Mouse (Mus musculus) kidney, adult 2 months (tissue): ENCODE measurements around the gene Sub1. TPM values are rescaled to one million over a fixed set of nuclear protein-coding genes. Genes with fewer than 3 reads are reported as not detected.

Experiments used
- DNase-seq: peaks from one replicate; pipeline ENCODE4 v3.0.0; 2021
- H3K27ac ChIP-seq: fragments of 200-500 bp; 2 replicates; pipeline ENCODE4 v1.5.1; 2012; ENCODE audit warnings: low read depth, low read length, control low read depth, inconsistent platforms; ENCODE audit not compliant: insufficient read depth
- H3K27me3 ChIP-seq: fragments of 200-500 bp; replicated peaks from 2 replicates; pipeline ENCODE4 v1.6.1; 2012; ENCODE audit warnings: mild to moderate bottlenecking, moderate library complexity, low read length, inconsistent platforms; ENCODE audit not compliant: control insufficient read depth, insufficient read depth
- H3K36me3 ChIP-seq: fragments of 200-500 bp; 2 replicates; pipeline ENCODE4 v1.6.1; 2012; ENCODE audit warnings: mild to moderate bottlenecking, moderate library complexity, low read length, inconsistent platforms; ENCODE audit not compliant: control insufficient read depth, insufficient read depth
- H3K4me1 ChIP-seq: fragments of 200-500 bp; 2 replicates; pipeline ENCODE4 v1.6.1; 2011; ENCODE audit warnings: low read length; ENCODE audit not compliant: control insufficient read depth, insufficient read depth
- H3K4me3 ChIP-seq: fragments of 200-500 bp; 2 replicates; pipeline ENCODE4 v1.5.1; 2011; ENCODE audit warnings: mild to moderate bottlenecking, low read depth, low read length, control low read depth; ENCODE audit not compliant: insufficient read depth
- CTCF ChIP-seq: fragments of 200-500 bp; conservative IDR thresholded peaks from 2 replicates; pipeline ENCODE4 v1.5.1; 2011; ENCODE audit warnings: low read depth, mild to moderate bottlenecking, control low read depth, low read length, moderate library complexity, mixed read lengths; ENCODE audit not compliant: insufficient read depth, insufficient read length
- POLR2A ChIP-seq: fragments of 200-500 bp; IDR thresholded peaks from one replicate; pipeline ENCODE4 v1.6.1; 2011; ENCODE audit warnings: low read depth, low read length, control low read depth
- WGBS: fragments of 180-500 bp; shearing (Covaris S2); methylation state at CpG from one replicate; pipeline ENCODE4 v1.1.7; 2018; 5-methylcytosine and 5-hydroxymethylcytosine counted together
- polyA plus RNA-seq: library from polyadenylated mRNA; depleted of rRNA; stranded (reverse); fragments of >200 nt; gene quantifications from 2 replicates; pipeline ENCODE4 v1.2.3, GENCODE M21; 2012

The Sub1 gene
- polyA plus RNA-seq, 1 experiment, result 10.5 TPM

GRCm38 (mm10) chr15:12034317-12034716, 37.5 kb upstream of the Sub1 start:
- DNase-seq, result no peak
- no peaks in the 10 kb centered on the region for H3K36me3 ChIP-seq
- H3K4me1 ChIP-seq, result no peaks in the 10 kb centered on the region
- no peaks in the 10 kb centered on the region for H3K27me3 ChIP-seq
- no peak overlapping the region for H3K4me3 ChIP-seq
- TF ChIP-seq CTCF (no peak), POLR2A (no peak)
- WGBS, result 94% methylated on average over 4 of the region's 4 CpGs
- H3K27ac ChIP-seq, result no peak overlapping the region

GRCm38 (mm10) chr15:12033155-12033554, 36.4 kb upstream of the Sub1 start:
- no peak overlapping the region for H3K4me3 ChIP-seq
- TF ChIP-seq POLR2A, result no peak
- TF ChIP-seq CTCF, result no peak

DNA sequence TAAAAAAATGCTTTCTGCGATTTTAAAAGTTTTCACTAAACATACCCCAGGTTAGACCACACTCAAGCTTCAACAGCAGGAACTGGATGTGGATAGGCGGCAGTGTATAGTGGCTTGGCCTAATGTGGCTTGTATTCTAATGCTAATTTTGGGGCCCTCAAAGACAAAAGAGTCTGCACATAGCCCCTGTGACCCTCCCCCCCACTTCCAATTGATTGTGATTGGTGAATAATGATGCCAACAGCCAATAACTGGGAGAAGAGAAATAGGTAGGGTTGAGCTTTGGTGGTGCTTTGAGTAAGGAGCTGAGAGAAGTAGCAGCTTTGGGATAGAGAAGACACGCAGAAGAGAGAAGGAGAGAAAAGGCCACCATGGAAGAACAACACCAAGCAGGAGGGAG, 35.7 kb upstream of the Sub1 start:
- no peak overlapping the region for H3K27ac ChIP-seq
- WGBS, result 95% methylated on average over 3 of the region's 3 CpGs
- H3K36me3 ChIP-seq, result no peaks in the 10 kb centered on the region
- no peak overlapping the region for H3K4me3 ChIP-seq
- no peaks in the 10 kb centered on the region for H3K27me3 ChIP-seq
- TF ChIP-seq POLR2A (no peak), CTCF (no peak)
- DNase-seq, result no peak
- H3K4me1 ChIP-seq, result no peaks in the 10 kb centered on the region

More at GRCm38 (mm10) chr15:12033155-12033554, 36.4 kb upstream of the Sub1 start:
- Histone ChIP-seq H3K27me3 (no peaks in the 10 kb centered on the region), H3K36me3 (no peaks in the 10 kb centered on the region), H3K4me1 (no peaks in the 10 kb centered on the region), H3K27ac (no peak overlapping the region)
- DNase-seq, result no peak

- H3K27me3 ChIP-seq, result no peaks in the 10 kb centered on the region
- no peaks in the 10 kb centered on the region for H3K36me3 ChIP-seq
- no peak for DNase-seq
- no peak overlapping the region for H3K27ac ChIP-seq
- no peaks in the 10 kb centered on the region for H3K4me1 ChIP-seq
- 87% methylated on average over 8 of the region's 8 CpGs for WGBS
- TF ChIP-seq POLR2A (no peak), CTCF (no peak)
- no peak overlapping the region for H3K4me3 ChIP-seq
Measured at GRCm38 (mm10) chr15:12031861-12032260, 35.1 kb upstream of the Sub1 start.

DNA sequence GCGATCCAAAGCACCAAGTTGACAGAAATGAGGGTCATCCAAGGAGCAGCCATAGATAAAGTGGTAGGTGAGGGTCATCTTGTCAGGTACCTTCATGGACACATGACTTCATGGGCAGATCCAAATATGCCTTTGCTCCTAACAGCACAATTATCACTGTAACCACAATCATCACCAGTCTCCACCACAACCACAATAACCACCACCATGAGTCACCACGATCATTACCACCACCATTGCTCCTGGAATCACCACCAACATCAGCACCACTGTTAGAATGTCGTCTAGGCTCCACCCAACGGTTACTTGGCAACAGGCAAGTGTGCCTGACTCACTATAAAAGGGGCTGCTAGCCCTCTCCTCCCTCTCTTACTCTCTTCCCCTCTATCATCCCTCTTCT, 33.4 kb upstream of the Sub1 start:
- Histone ChIP-seq H3K27me3 (no peaks in the 10 kb centered on the region), H3K36me3 (no peaks in the 10 kb centered on the region)
- no peak for DNase-seq

DNA sequence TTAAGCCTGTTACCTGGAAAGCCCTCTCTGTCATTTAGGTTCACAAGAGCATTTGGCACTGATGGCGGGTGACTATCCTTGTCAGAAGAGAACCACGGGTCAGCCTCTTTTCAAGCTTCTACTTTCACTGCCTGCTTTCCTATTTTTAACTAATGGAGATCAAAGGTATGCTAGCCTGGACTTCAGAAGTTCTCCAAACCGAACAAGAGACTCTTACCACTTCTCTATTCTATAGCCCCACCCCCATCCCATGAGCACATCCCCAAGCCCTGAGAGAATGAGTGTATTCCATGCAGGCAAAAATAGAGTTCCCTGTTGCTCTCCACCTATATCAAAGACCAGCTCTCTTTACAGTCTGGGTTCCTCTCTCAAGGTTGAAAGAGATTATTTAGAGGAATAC, 31.0 kb upstream of the Sub1 start:
- Histone ChIP-seq H3K27ac (no peak overlapping the region), H3K4me1 (no peaks in the 10 kb centered on the region), H3K27me3 (no peaks in the 10 kb centered on the region), H3K36me3 (no peaks in the 10 kb centered on the region), H3K4me3 (no peak overlapping the region)
- no peak for DNase-seq
- WGBS, result 74% methylated on average over 3 of the region's 3 CpGs
- TF ChIP-seq POLR2A, result no peak
- no peak for TF ChIP-seq CTCF

More for the DNA sequence above, 33.4 kb upstream of the Sub1 start:
- Histone ChIP-seq H3K4me3 (no peak overlapping the region), H3K4me1 (no peaks in the 10 kb centered on the region), H3K27ac (no peak overlapping the region)
- TF ChIP-seq POLR2A (no peak), CTCF (no peak)
- 71% methylated on average over 4 of the region's 4 CpGs for WGBS

DNA sequence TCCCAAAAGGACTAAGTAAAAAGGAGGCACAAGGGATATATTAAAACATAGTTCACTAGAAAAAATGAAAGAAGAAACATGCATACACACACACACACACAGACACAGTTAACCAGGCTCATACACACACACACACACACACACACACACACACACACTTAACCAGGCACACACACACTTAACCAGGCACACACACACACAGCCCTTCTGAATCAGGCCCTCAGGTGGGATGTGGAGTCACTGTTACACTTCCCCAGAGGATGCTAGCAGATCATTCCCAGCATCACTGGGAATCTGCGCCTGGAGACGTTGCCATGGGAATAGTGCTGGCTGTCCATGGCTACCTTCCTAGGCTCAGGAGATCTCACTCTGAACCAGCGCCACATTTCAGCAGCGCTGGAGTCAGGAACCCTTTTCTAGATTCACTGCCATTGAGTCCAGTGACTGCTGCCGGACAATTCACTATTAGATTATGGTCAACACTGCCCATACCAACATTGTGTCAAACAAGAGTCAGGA, 30.2 kb upstream of the Sub1 start:
- Histone ChIP-seq H3K4me1 (no peaks in the 10 kb centered on the region), H3K4me3 (no peak overlapping the region), H3K27ac (no peak overlapping the region), H3K27me3 (no peaks in the 10 kb centered on the region), H3K36me3 (no peaks in the 10 kb centered on the region)
- DNase-seq, result no peak
- WGBS, result 91% methylated on average over 5 of the region's 5 CpGs
- no peak for TF ChIP-seq POLR2A
- TF ChIP-seq CTCF, result no peak
